Mouse (Mus musculus): ENCODE data around the gene Hemgn. TPM values are rescaled to one million over a fixed set of nuclear protein-coding genes. Genes with fewer than 3 reads are reported as not detected.
A peak's percentile ranks its signal among the peaks of the same experiment; 100 is the strongest.

Gene Hemgn
- polyA plus RNA-seq, 1 experiment = not detected

- Histone ChIP-seq H3K36me3 (ENCODE audit: control insufficient read depth, insufficient read depth) (no peaks in the 10 kb centered on the region), H3K79me2 (ENCODE audit: control insufficient read depth, insufficient read depth) (no peaks in the 10 kb centered on the region), H3K4me3 (ENCODE audit: insufficient read depth, poor library complexity, severe bottlenecking) (no peak overlapping the region), H3K79me3 (ENCODE audit: low read depth) (no peaks in the 10 kb centered on the region), H3ac (ENCODE audit: control insufficient read depth, insufficient read length, low read depth) (no peak overlapping the region), H3K27me3 (ENCODE audit: control insufficient read depth, insufficient read depth, insufficient read length) (no peaks in the 10 kb centered on the region)
- no peak for TF ChIP-seq CTCF (IDR thresholded peaks at IDR 0.05; ENCODE audit: control insufficient read depth, insufficient read depth, insufficient read length)
- no peak for TF ChIP-seq FOSL1 (IDR thresholded peaks at IDR 0.05; ENCODE audit: insufficient read depth, low read length, poor library complexity, severe bottlenecking)
- no peak for TF ChIP-seq CEBPB (IDR thresholded peaks at IDR 0.05; ENCODE audit: low read depth)
These were observed 24.8 kb downstream of the Hemgn start for GRCm38 (mm10) chr4:46388556-46388955.

GRCm38 (mm10) chr4:46374869-46375368 is 38.4 kb downstream of the Hemgn start:
- TF ChIP-seq MAX (IDR thresholded peaks at IDR 0.05) (no peak), USF1 (IDR thresholded peaks at IDR 0.05; ENCODE audit: low read depth) (peak; percentile 93), CEBPB (IDR thresholded peaks at IDR 0.05; ENCODE audit: low read depth) (no peak), FOSL1 (IDR thresholded peaks at IDR 0.05; ENCODE audit: insufficient read depth, low read length, poor library complexity, severe bottlenecking) (no peak), MYOD1 (IDR thresholded peaks at IDR 0.05; ENCODE audit: control insufficient read depth, insufficient read length, low read depth) (no peak), CTCF (IDR thresholded peaks at IDR 0.05; ENCODE audit: control insufficient read depth, insufficient read depth, insufficient read length) (peak; percentile 72), MYOG (IDR thresholded peaks at IDR 0.05; ENCODE audit: control insufficient read depth, extremely low read depth, insufficient read length) (no peak)
- H3ac ChIP-seq (ENCODE audit: control insufficient read depth, insufficient read length, low read depth) = no peak overlapping the region
- no peaks in the 10 kb centered on the region for H3K79me3 ChIP-seq (ENCODE audit: low read depth)
- no peak overlapping the region for H3K4me3 ChIP-seq (ENCODE audit: insufficient read depth, poor library complexity, severe bottlenecking)
- H3K36me3 ChIP-seq (ENCODE audit: control insufficient read depth, insufficient read depth) = peaks cover 3% of the 10 kb centered on the region
- H3K79me2 ChIP-seq (ENCODE audit: control insufficient read depth, insufficient read depth) = no peaks in the 10 kb centered on the region
- H3K27me3 ChIP-seq (ENCODE audit: control insufficient read depth, insufficient read depth, insufficient read length) = no peaks in the 10 kb centered on the region

- no peaks in the 10 kb centered on the region for H3K27me3 ChIP-seq (ENCODE audit: control insufficient read depth, insufficient read depth, insufficient read length)
- no peak for TF ChIP-seq MAX (IDR thresholded peaks at IDR 0.05)
- TF ChIP-seq CTCF (IDR thresholded peaks at IDR 0.05; ENCODE audit: control insufficient read depth, insufficient read depth, insufficient read length) = peak; percentile 27
- H3K79me3 ChIP-seq (ENCODE audit: low read depth) = no peaks in the 10 kb centered on the region
- H3K4me3 ChIP-seq (ENCODE audit: insufficient read depth, poor library complexity, severe bottlenecking) = no peak overlapping the region
- H3K79me2 ChIP-seq (ENCODE audit: control insufficient read depth, insufficient read depth) = no peaks in the 10 kb centered on the region
- no peak overlapping the region for H3ac ChIP-seq (ENCODE audit: control insufficient read depth, insufficient read length, low read depth)
- peaks cover 3% of the 10 kb centered on the region for H3K36me3 ChIP-seq (ENCODE audit: control insufficient read depth, insufficient read depth)
These were observed 38.9 kb downstream of the Hemgn start for GRCm38 (mm10) chr4:46374455-46374854.

GRCm38 (mm10) chr4:46371030-46371429 is 42.3 kb downstream of the Hemgn start:
- H3K4me3 ChIP-seq (ENCODE audit: insufficient read depth, poor library complexity, severe bottlenecking) = no peak overlapping the region

GRCm38 (mm10) chr4:46370406-46370805 is 42.9 kb downstream of the Hemgn start:
- Histone ChIP-seq H3K4me3 (ENCODE audit: insufficient read depth, poor library complexity, severe bottlenecking) (no peak overlapping the region), H3K79me3 (ENCODE audit: low read depth) (no peaks in the 10 kb centered on the region), H3K79me2 (ENCODE audit: control insufficient read depth, insufficient read depth) (no peaks in the 10 kb centered on the region), H3K36me3 (ENCODE audit: control insufficient read depth, insufficient read depth) (no peaks in the 10 kb centered on the region), H3ac (ENCODE audit: control insufficient read depth, insufficient read length, low read depth) (peak overlapping the region; percentile 30), H3K27me3 (ENCODE audit: control insufficient read depth, insufficient read depth, insufficient read length) (no peaks in the 10 kb centered on the region)
- no peak for TF ChIP-seq MYOG (IDR thresholded peaks at IDR 0.05; ENCODE audit: control insufficient read depth, extremely low read depth, insufficient read length)
- no peak for TF ChIP-seq CTCF (IDR thresholded peaks at IDR 0.05; ENCODE audit: control insufficient read depth, insufficient read depth, insufficient read length)
- TF ChIP-seq MYOD1 (IDR thresholded peaks at IDR 0.05; ENCODE audit: control insufficient read depth, insufficient read length, low read depth) = no peak
- no peak for TF ChIP-seq CEBPB (IDR thresholded peaks at IDR 0.05; ENCODE audit: low read depth)
- TF ChIP-seq FOSL1 (IDR thresholded peaks at IDR 0.05; ENCODE audit: insufficient read depth, low read length, poor library complexity, severe bottlenecking) = no peak
- no peak for TF ChIP-seq USF1 (IDR thresholded peaks at IDR 0.05; ENCODE audit: low read depth)
- TF ChIP-seq MAX (IDR thresholded peaks at IDR 0.05) = no peak

More at GRCm38 (mm10) chr4:46371030-46371429, 42.3 kb downstream of the Hemgn start:
- Histone ChIP-seq H3K79me3 (ENCODE audit: low read depth) (no peaks in the 10 kb centered on the region), H3K27me3 (ENCODE audit: control insufficient read depth, insufficient read depth, insufficient read length) (no peaks in the 10 kb centered on the region), H3ac (ENCODE audit: control insufficient read depth, insufficient read length, low read depth) (peak overlapping the region; percentile 1), H3K79me2 (ENCODE audit: control insufficient read depth, insufficient read depth) (no peaks in the 10 kb centered on the region), H3K36me3 (ENCODE audit: control insufficient read depth, insufficient read depth) (no peaks in the 10 kb centered on the region)
- peak; percentile 3 for TF ChIP-seq CEBPB (IDR thresholded peaks at IDR 0.05; ENCODE audit: low read depth)
- no peak for TF ChIP-seq MAX (IDR thresholded peaks at IDR 0.05)

- no peak for TF ChIP-seq FOSL1 (IDR thresholded peaks at IDR 0.05; ENCODE audit: insufficient read depth, low read length, poor library complexity, severe bottlenecking)
- no peak for TF ChIP-seq CTCF (IDR thresholded peaks at IDR 0.05; ENCODE audit: control insufficient read depth, insufficient read depth, insufficient read length)
- no peak for TF ChIP-seq MYOD1 (IDR thresholded peaks at IDR 0.05; ENCODE audit: control insufficient read depth, insufficient read length, low read depth)
- no peak for TF ChIP-seq MYOG (IDR thresholded peaks at IDR 0.05; ENCODE audit: control insufficient read depth, extremely low read depth, insufficient read length)
- no peak for TF ChIP-seq USF1 (IDR thresholded peaks at IDR 0.05; ENCODE audit: low read depth)
- TF ChIP-seq CEBPB (IDR thresholded peaks at IDR 0.05; ENCODE audit: low read depth) = no peak
- TF ChIP-seq MAX (IDR thresholded peaks at IDR 0.05) = no peak
- no peaks in the 10 kb centered on the region for H3K79me2 ChIP-seq (ENCODE audit: control insufficient read depth, insufficient read depth)
- H3K27me3 ChIP-seq (ENCODE audit: control insufficient read depth, insufficient read depth, insufficient read length) = no peaks in the 10 kb centered on the region
- H3K4me3 ChIP-seq (ENCODE audit: insufficient read depth, poor library complexity, severe bottlenecking) = no peak overlapping the region
- no peak overlapping the region for H3ac ChIP-seq (ENCODE audit: control insufficient read depth, insufficient read length, low read depth)
- H3K79me3 ChIP-seq (ENCODE audit: low read depth) = no peaks in the 10 kb centered on the region
- no peaks in the 10 kb centered on the region for H3K36me3 ChIP-seq (ENCODE audit: control insufficient read depth, insufficient read depth)
These were observed 44.2 kb downstream of the Hemgn start for GRCm38 (mm10) chr4:46369070-46369469.

Measured in C2C12 (cell line).